Mouse (Mus musculus) liver (tissue): ENCODE results near the gene Zfp235.

Source experiments
- DNase-seq: peaks from one replicate; pipeline ENCODE4 v3.0.0-alpha.2; 2020; ENCODE audit warnings: mixed read lengths

The Zfp235 gene

GRCm38 (mm10) chr7:24133996-24134828 is at the start of gene Zfp235:
Zfp235 (plus strand) TSS chr7:24134169.
- DNase-seq = peak; percentile 85

GRCm38 (mm10) chr7:24086871-24087270 is 47.1 kb upstream of the Zfp235 start:
- no peak for DNase-seq

- no peak for DNase-seq
These were observed 46.4 kb upstream of the Zfp235 start for GRCm38 (mm10) chr7:24087485-24088125.

- no peak for DNase-seq
These were observed 29.6 kb upstream of the Zfp235 start for GRCm38 (mm10) chr7:24104403-24104802.

- no peak for DNase-seq
These were observed 28.7 kb upstream of the Zfp235 start for GRCm38 (mm10) chr7:24105144-24105703.

GRCm38 (mm10) chr7:24110839-24111238 is 23.1 kb upstream of the Zfp235 start:
- no peak for DNase-seq

- DNase-seq = no peak
These were observed 22.2 kb upstream of the Zfp235 start for GRCm38 (mm10) chr7:24111772-24112155.

GRCm38 (mm10) chr7:24112156-24112856 is 21.7 kb upstream of the Zfp235 start, which contains the start of gene Zfp112:
Zfp112 (plus strand) TSS chr7:24112314.
- peak; percentile 77 for DNase-seq

- DNase-seq = peak; percentile 67
These were observed 21.0 kb upstream of the Zfp235 start for GRCm38 (mm10) chr7:24113001-24113400.

- DNase-seq = no peak
These were observed 17.3 kb upstream of the Zfp235 start for GRCm38 (mm10) chr7:24116655-24117054.

- DNase-seq = no peak
These were observed 459 bp upstream of the Zfp235 start for GRCm38 (mm10) chr7:24133425-24133995.

GRCm38 (mm10) chr7:24142566-24142965 is 8.6 kb downstream of the Zfp235 start:
- no peak for DNase-seq

GRCm38 (mm10) chr7:24153272-24153671 is 19.3 kb downstream of the Zfp235 start:
- DNase-seq = peak; percentile 14

GRCm38 (mm10) chr7:24172191-24172590 is 38.2 kb downstream of the Zfp235 start:
- DNase-seq = no peak

- peak; percentile 47 for DNase-seq
These were observed 40.8 kb downstream of the Zfp235 start, which contains the start of gene Zfp114 for GRCm38 (mm10) chr7:24174618-24175336. Zfp114 (plus strand) TSS chr7:24175060.

GRCm38 (mm10) chr7:24175337-24175711 is 41.4 kb downstream of the Zfp235 start:
- no peak for DNase-seq

GRCm38 (mm10) chr7:24187611-24188010 is 53.6 kb downstream of the Zfp235 start:
- no peak for DNase-seq

- no peak for DNase-seq
These were observed 55.1 kb downstream of the Zfp235 start for GRCm38 (mm10) chr7:24188901-24189570.

GRCm38 (mm10) chr7:24189571-24189944 is 55.6 kb downstream of the Zfp235 start:
- no peak for DNase-seq

GRCm38 (mm10) chr7:24191361-24191760 is 57.4 kb downstream of the Zfp235 start:
- no peak for DNase-seq
